Mouse (Mus musculus): ENCODE measurements around the gene Asb6.

- no peak for TF ChIP-seq POLR2A (IDR thresholded peaks at IDR 0.05; ENCODE audit: extremely low read depth, insufficient read depth, low read length)
- no peak for TF ChIP-seq CTCF (IDR thresholded peaks at IDR 0.05; ENCODE audit: low read depth, low read length)
These were observed 4.4 kb upstream of the Asb6 start, which contains the start of gene Prrx2 for GRCm38 (mm10) chr2:30834373-30835022.
